Mouse (Mus musculus) bone marrow macrophage, adult 2 months (primary cell): Measurements from ENCODE around the gene Pck1. TPM values are rescaled to one million over a fixed set of nuclear protein-coding genes. Genes with fewer than 3 reads are reported as not detected.

Experiments
- H3K27ac ChIP-seq: 2 replicates; pipeline ENCODE4 v1.5.1; 2012; ENCODE audit warnings: low read depth, low read length; ENCODE audit not compliant: insufficient read depth
- H3K4me1 ChIP-seq: 2 replicates; pipeline ENCODE4 v1.6.1; 2012; ENCODE audit warnings: low read length; ENCODE audit not compliant: control insufficient read depth, insufficient read depth
- H3K4me3 ChIP-seq: 2 replicates; pipeline ENCODE4 v1.5.1; 2012; ENCODE audit warnings: mild to moderate bottlenecking, low read length, moderate library complexity; ENCODE audit not compliant: insufficient read depth
- CTCF ChIP-seq: IDR thresholded peaks from 2 replicates; pipeline ENCODE4 v1.5.1; 2012; ENCODE audit warnings: low read depth, mild to moderate bottlenecking, low read length, moderate library complexity
- POLR2A ChIP-seq: IDR thresholded peaks from 2 replicates; pipeline ENCODE4 v1.6.1; 2012; ENCODE audit warnings: mild to moderate bottlenecking, low read depth, low read length, borderline replicate concordance
- polyA plus RNA-seq: library from polyadenylated mRNA; stranded (reverse); fragments of >200 nt; gene quantifications from 2 replicates; pipeline ENCODE4 v1.2.4, GENCODE M21; 2012; ENCODE audit not compliant: missing spikeins, insufficient read depth, insufficient read length

Gene Pck1
- polyA plus RNA-seq, 1 experiment = 0.58 TPM

DNA sequence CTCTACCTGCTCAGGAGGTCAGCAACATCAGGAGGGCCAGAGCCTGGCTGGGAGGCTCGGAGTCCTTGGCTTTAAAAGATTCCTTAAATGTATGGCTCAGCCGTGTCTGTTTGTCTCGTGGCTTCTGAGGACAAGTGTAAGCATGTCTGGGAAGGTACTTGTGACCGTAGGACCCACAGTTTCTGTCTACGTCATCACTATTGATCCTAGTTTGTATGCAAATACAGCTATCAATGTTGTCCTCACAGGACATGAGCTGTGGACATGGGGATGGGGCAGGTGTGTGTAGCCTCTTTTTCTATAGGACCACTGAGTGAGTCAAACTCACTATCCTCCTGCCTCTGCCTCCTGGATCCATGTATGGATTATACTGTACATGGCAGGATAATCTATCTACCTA lies 4.8 kb upstream of the Pck1 start:
- TF ChIP-seq CTCF = no peak
- TF ChIP-seq POLR2A = no peak
- no peaks in the 10 kb centered on the region for H3K4me1 ChIP-seq
- H3K27ac ChIP-seq = no peak overlapping the region
- no peak overlapping the region for H3K4me3 ChIP-seq

DNA sequence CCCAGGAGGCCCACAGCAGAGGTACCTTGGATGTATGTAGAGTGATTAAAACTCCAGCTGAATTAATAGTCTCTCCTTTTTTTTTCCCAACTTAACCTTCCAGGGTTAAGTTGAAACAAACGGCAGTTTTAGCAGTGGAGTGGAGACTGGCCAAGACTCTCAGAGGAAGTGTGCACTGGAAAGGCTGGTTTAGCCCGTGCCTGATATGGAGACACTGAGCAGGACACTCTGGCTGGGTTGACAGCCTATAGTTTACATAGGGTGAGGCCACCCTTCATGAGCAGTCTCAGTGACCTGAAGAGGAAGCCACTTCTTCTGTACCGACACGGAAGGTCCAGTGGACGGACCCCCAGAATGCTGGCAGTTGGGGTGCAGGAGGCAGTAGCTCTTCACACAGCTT lies 1.5 kb upstream of the Pck1 start:
- TF ChIP-seq CTCF = no peak
- TF ChIP-seq POLR2A = no peak
- Histone ChIP-seq H3K27ac (no peak overlapping the region), H3K4me3 (no peak overlapping the region), H3K4me1 (no peaks in the 10 kb centered on the region)

DNA sequence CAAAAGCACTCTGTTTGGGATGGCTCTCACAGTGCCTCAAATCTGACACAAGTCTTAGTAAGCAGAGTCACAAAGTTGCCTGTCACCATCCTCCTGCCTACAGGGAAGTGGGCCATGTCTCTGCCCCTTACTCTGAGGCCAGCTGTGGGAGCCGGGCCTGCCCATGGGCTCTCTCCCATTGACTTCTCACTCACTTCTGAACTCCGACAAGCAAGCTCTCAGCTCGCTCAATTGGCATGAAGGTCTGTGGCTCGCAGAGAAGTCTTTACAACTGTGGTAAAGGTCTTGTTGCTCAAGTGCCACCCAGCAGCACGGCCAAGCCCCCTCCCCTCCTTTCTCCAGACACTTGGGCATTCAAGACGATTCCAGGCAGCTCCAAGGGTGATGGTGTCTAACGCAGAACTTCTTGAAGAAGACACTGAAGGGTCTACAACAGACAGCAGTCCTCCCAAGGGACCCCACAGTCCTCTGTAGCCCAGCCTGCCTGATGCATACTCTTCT lies 1.0 kb upstream of the Pck1 start:
- H3K4me3 ChIP-seq = no peak overlapping the region
- no peaks in the 10 kb centered on the region for H3K4me1 ChIP-seq
- no peak for TF ChIP-seq POLR2A
- no peak for TF ChIP-seq CTCF
- H3K27ac ChIP-seq = no peak overlapping the region

DNA sequence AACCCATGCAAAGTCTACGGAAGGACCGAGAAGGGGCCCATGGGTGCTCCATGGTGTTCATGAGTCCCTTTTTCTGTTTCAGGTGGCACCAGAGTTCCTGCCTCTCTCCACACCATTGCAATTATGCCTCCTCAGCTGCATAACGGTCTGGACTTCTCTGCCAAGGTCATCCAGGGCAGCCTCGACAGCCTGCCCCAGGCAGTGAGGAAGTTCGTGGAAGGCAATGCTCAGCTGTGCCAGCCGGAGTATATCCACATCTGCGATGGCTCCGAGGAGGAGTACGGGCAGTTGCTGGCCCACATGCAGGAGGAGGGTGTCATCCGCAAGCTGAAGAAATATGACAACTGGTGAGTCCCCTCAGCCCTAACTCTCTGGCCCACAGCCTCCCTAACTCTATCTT lies 418 bp downstream of the Pck1 start:
- Histone ChIP-seq H3K4me1 (no peaks in the 10 kb centered on the region), H3K27ac (no peak overlapping the region), H3K4me3 (no peak overlapping the region)
- TF ChIP-seq CTCF (no peak), POLR2A (no peak)

DNA sequence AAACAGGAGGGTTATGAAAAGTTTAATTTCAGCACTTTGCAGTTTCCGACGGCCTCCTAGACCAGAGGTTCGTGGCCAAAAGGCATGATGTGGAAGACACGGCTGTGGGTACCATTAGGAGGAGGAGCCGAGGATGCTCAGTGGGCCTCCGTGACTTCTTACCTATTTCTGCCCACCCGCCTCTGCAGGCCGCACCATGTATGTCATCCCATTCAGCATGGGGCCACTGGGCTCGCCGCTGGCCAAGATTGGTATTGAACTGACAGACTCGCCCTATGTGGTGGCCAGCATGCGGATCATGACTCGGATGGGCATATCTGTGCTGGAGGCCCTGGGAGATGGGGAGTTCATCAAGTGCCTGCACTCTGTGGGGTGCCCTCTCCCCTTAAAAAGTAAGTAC lies 1.7 kb downstream of the Pck1 start:
- no peak overlapping the region for H3K27ac ChIP-seq

DNA sequence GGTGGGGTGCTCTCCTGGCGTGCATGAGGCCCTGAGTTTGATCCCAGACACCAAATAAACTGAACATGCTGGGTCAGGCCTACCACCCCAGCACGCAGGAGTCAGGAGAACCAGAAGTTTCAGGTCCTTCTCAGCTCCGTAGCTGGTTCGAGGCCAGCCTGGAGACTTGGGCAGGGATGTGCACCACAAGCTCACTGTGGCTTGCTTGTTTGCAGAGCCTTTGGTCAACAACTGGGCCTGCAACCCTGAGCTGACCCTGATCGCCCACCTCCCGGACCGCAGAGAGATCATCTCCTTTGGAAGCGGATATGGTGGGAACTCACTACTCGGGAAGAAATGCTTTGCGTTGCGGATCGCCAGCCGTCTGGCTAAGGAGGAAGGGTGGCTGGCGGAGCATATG lies 2.1 kb downstream of the Pck1 start:
- Histone ChIP-seq H3K27ac (no peak overlapping the region), H3K4me1 (no peaks in the 10 kb centered on the region), H3K4me3 (no peak overlapping the region)
- TF ChIP-seq POLR2A (no peak), CTCF (no peak)

More for the DNA sequence above, 1.7 kb downstream of the Pck1 start:
- TF ChIP-seq CTCF (no peak), POLR2A (no peak)
- H3K4me1 ChIP-seq = no peaks in the 10 kb centered on the region
- no peak overlapping the region for H3K4me3 ChIP-seq

DNA sequence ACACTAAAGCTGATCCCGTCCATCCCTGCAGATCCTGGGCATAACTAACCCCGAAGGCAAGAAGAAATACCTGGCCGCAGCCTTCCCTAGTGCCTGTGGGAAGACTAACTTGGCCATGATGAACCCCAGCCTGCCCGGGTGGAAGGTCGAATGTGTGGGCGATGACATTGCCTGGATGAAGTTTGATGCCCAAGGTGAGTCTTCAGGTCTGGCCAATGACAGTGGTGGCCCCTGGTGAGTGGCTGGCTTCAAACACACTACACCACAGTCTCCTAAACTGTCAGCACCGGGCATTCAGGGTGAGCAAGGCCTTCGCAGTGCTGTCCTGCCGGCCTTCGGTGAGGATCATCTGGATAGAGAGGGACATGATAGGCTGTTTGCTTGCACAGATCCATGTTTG lies 3.1 kb downstream of the Pck1 start:
- no peak overlapping the region for H3K4me3 ChIP-seq
- no peak for TF ChIP-seq CTCF
- TF ChIP-seq POLR2A = no peak
- no peak overlapping the region for H3K27ac ChIP-seq
- H3K4me1 ChIP-seq = no peaks in the 10 kb centered on the region

DNA sequence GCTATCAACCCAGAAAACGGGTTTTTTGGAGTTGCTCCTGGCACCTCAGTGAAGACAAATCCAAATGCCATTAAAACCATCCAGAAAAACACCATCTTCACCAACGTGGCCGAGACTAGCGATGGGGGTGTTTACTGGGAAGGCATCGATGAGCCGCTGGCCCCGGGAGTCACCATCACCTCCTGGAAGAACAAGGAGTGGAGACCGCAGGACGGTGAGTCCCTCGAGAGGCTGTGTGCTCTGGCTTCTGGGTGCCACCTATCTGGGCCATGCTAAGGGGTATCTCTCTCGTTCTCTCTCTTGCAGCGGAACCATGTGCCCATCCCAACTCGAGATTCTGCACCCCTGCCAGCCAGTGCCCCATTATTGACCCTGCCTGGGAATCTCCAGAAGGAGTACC lies 4.1 kb downstream of the Pck1 start:
- Histone ChIP-seq H3K27ac (no peak overlapping the region), H3K4me1 (no peaks in the 10 kb centered on the region), H3K4me3 (no peak overlapping the region)
- TF ChIP-seq POLR2A (no peak), CTCF (no peak)

DNA sequence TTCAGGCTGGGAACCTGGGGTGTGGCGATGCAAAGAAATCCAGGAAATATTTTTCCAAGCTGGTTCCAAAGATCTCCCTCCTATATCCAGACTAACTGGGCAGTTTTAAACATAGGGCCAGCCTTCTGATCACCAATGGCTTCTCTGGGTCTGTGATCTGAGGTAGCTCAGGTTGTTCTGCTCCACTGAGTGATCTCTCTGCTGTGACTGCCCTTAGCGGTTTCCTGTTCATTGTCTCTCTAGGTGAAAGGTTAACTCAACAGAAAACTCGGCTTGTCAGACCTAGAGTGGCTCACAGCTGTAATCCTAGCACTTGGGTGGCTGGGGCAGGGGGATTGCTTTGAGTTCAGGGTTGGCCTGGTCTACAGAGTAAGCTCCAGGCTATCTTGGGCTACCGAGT lies 4.5 kb downstream of the Pck1 start:
- Histone ChIP-seq H3K4me1 (no peaks in the 10 kb centered on the region), H3K4me3 (no peak overlapping the region), H3K27ac (no peak overlapping the region)
- no peak for TF ChIP-seq POLR2A
- no peak for TF ChIP-seq CTCF

DNA sequence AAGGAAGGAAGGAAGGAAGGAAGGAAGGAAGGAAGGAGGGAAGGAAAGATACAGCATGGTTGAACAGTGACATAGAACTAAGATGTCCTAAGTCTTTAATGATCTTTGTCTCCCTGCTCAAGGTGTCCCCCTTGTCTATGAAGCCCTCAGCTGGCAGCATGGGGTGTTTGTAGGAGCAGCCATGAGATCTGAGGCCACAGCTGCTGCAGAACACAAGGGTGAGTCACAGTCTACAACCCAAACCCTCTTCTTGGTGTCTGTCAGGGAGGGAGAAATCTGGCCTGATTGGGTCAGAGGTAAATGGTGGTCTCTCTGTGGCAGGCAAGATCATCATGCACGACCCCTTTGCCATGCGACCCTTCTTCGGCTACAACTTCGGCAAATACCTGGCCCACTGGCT lies 5.0 kb downstream of the Pck1 start:
- H3K4me3 ChIP-seq = no peak overlapping the region
- TF ChIP-seq POLR2A (no peak), CTCF (no peak)
- no peak overlapping the region for H3K27ac ChIP-seq
- no peaks in the 10 kb centered on the region for H3K4me1 ChIP-seq
